Mouse (Mus musculus) erythroblast, embryonic 14.5 days (primary cell): ENCODE data around the gene Cbr1.
"Not testable (repeated sequence)": the region's sequence is repeated elsewhere in the genome, so short reads cannot be mapped to it uniquely, and the experiment has no call there.

Experiments used
- GATA1 ChIP-seq: IDR thresholded peaks from 2 replicates; pipeline ENCODE4 v1.6.1; 2012; ENCODE audit warnings: low read length, inconsistent platforms, mixed read lengths
- TAL1 ChIP-seq: IDR thresholded peaks from 3 replicates; pipeline ENCODE4 v1.6.1; 2012; ENCODE audit warnings: low read length, inconsistent platforms, mixed read lengths

- TF ChIP-seq TAL1, GATA1: not testable (repeated sequence)
Observed at GRCm38 (mm10) chr16:93623759-93624158, 18.1 kb downstream of the Cbr1 start.
